Mouse (Mus musculus) liver, postnatal 0 days (tissue): Measurements from ENCODE around the gene Gm48552.

Experiments
- CTCF ChIP-seq: sonication (generic); IDR thresholded peaks from 2 replicates; pipeline ENCODE4 v1.5.1; 2016; ENCODE audit warnings: antibody characterized with exemption, low read depth
- EP300 ChIP-seq: IDR thresholded peaks from 2 replicates; pipeline ENCODE4 v1.6.1; 2016; ENCODE audit warnings: antibody characterized with exemption, low read depth, mild to moderate bottlenecking

GRCm38 (mm10) chr10:81431526-81432168 is 42.8 kb downstream of the Gm48552 start:
- no peak for TF ChIP-seq CTCF
- TF ChIP-seq EP300, result no peak
